Mouse (Mus musculus): ENCODE measurements around the gene Trmt10b. TPM values are rescaled to one million over a fixed set of nuclear protein-coding genes. Genes with fewer than 3 reads are reported as not detected.

Trmt10b gene
- polyA plus RNA-seq, 1 experiment from 2014 or later = 14.8 TPM

Other genes starting within 250 kb of the Trmt10b start
- gene Fbxo10, start 212.5 kb upstream of the Trmt10b start, polyA plus RNA-seq (2015; fragmentation: Nextera tagmentation; extraction: Ambion mirVana) = 13.3 and 13.8 TPM in 2 replicates
- 220 and 253 TPM in 2 replicates for gene Tomm5, start 189.0 kb upstream of the Trmt10b start, polyA plus RNA-seq (2015; fragmentation: Nextera tagmentation; extraction: Ambion mirVana)
- gene Frmpd1, start 112.3 kb upstream of the Trmt10b start, polyA plus RNA-seq (2015; fragmentation: Nextera tagmentation; extraction: Ambion mirVana) = 0.95 and 1.6 TPM in 2 replicates
- 7.6 and 8.0 TPM in 2 replicates for gene Dcaf10, start 45.0 kb downstream of the Trmt10b start, polyA plus RNA-seq (2015; fragmentation: Nextera tagmentation; extraction: Ambion mirVana)
- gene Exosc3, start 45.6 kb downstream of the Trmt10b start, polyA plus RNA-seq (2015; fragmentation: Nextera tagmentation; extraction: Ambion mirVana) = 66.0 and 67.5 TPM in 2 replicates
- gene Slc25a51, start 111.6 kb downstream of the Trmt10b start, polyA plus RNA-seq (2015; fragmentation: Nextera tagmentation; extraction: Ambion mirVana) = 62.0 and 65.5 TPM in 2 replicates
- 2.1 and 2.7 TPM in 2 replicates for gene Shb, start 235.3 kb downstream of the Trmt10b start, polyA plus RNA-seq (2015; fragmentation: Nextera tagmentation; extraction: Ambion mirVana)

Measured in stomach, embryonic 16.5 days (tissue).